Mouse (Mus musculus) Patski (cell line): ENCODE measurements around the gene Acp7. TPM values are rescaled to one million over a fixed set of nuclear protein-coding genes. Genes with fewer than 3 reads are reported as not detected.

ENCODE experiments used
- ATAC-seq: fragments of 100-300 bp; one replicate; pipeline ENCODE4 v1.8.0; 2021
- CTCF ChIA-PET: fragments of 350-600 bp; sonication (Branson Sonifier 250); formaldehyde crosslinking; loops from one replicate; lab custom pipeline; 2022; ENCODE audit warnings: inconsistent platforms; lab: Charles Lee
- POLR2A ChIA-PET: fragments of 350-600 bp; sonication (Branson Sonifier 250); formaldehyde crosslinking; loops from one replicate; lab custom pipeline; 2022; ENCODE audit warnings: antibody characterized with exemption, inconsistent platforms; lab: Charles Lee
- DNase-seq: peaks from one replicate; pipeline ENCODE4 v3.0.0-alpha.2; 2011; ENCODE audit warnings: low read depth, low spot score
- H3K27me3 ChIP-seq: fragments of 371-371 bp; one replicate; pipeline ENCODE4 v1.5.1; 2021
- CTCF ChIP-seq: fragments of 100-300 bp; IDR thresholded peaks from one replicate; pipeline ENCODE4 v1.5.1; 2021
- in situ Hi-C: fragments of 300-500 bp; cut with MboI; formaldehyde crosslinking; loops from 3 replicates; pipeline ENCODE4 v1.11.1; 2018; ENCODE audit warnings: low pct_unique_long_range_greater_than_20kb, mixed read lengths
- polyA plus RNA-seq: library from polyadenylated mRNA; unstranded; gene quantifications from one replicate; pipeline ENCODE4 v1.2.3, GENCODE M21; 2021

Acp7 gene
- polyA plus RNA-seq, 1 experiment from 2014 or later, result not detected

DNA sequence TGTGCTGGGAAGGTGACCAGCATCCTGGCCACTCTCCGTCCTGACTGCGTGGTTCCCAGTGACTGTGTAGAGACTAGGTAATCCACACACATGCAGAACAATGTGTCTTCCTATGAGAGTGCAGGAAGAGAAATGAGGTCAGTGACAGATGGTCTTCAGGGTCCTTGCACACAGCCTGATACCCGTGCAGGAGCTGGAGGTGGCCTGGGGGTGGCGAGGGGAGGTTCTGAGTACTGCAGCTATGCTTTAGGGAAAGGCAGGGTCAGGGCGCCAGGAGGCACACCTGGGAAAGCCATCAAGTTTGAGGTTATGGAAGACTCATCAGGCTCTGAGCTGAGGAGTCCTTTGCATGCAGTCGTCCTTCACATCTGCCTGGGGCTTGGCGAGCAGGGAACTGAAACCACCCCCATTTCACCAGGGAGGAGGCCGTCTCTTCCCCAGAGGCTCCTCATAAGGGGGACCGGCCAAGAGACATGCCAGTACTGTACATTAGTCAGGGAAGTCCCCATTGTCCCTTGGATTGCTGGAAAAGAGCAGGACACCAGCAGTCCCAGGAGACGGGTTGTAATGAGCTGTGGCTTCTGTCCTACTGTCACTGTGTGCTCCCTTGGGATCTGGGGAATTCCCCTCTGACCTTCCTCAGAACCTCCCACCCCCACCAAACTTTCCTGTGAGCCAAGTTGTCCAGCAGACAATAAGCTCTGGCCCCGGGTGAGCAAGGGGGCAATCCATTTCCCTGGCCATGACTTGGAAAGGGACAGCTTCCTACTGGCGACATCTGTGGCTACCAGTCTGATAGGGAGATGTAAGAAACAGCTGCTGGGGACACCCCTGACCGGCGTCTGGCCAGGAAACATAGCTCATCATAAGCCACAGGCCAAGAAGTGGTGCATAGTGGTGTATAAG lies 37.7 kb downstream of the Acp7 start:
- DNase-seq, result no peak
- in situ Hi-C loops, result loop anchor here (5.0 kb wide), 1 partner anchor 221 kb away; the partner anchor contains the start of gene Plekhg2
- no peak for TF ChIP-seq CTCF
- H3K27me3 ChIP-seq, result no peaks in the 10 kb centered on the region
- ATAC-seq, result no peak
- ChIA-PET CTCF (interaction anchor here (1.1 to 1.7 kb wide), 4 partner anchors 9 to 25 kb away, joined by 3 to 7 read pairs (median 4); no protein-coding TSS in a partner anchor), POLR2A (interaction anchor here (0.6 to 1.2 kb wide), 2 partner anchors 15 to 1033 kb away, joined by 3 to 4 read pairs; no protein-coding TSS in a partner anchor)

DNA sequence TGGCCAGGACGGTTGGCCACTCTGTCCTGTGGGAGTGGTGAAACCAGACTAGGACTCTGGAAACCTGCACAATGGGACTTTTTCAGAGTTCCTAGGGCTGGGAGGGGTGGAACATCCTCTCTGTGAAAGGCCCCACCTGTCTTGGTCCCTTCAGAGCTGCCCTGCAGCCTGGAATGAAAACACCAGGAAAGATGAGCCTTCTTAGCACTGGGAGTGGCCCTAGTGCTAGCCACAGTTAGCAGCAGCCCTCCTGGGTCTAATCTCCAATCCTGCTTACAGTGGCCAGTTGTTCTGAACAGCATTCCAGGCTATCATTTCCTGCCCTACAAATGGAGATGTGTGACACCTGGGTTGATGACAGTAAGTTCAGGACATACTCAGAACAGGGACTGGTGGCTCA lies 39.3 kb downstream of the Acp7 start:
- no peak for TF ChIP-seq CTCF
- no peaks in the 10 kb centered on the region for H3K27me3 ChIP-seq
- in situ Hi-C loops, result loop anchor here (5.0 kb wide), 1 partner anchor 220 kb away; the partner anchor contains the start of gene Plekhg2
- DNase-seq (no peak), ATAC-seq (no peak)
- ChIA-PET POLR2A (no interaction called here), CTCF (interaction anchor here (0.9 kb wide), 1 partner anchor 9 kb away, joined by 3 read pairs; no protein-coding TSS in a partner anchor)

DNA sequence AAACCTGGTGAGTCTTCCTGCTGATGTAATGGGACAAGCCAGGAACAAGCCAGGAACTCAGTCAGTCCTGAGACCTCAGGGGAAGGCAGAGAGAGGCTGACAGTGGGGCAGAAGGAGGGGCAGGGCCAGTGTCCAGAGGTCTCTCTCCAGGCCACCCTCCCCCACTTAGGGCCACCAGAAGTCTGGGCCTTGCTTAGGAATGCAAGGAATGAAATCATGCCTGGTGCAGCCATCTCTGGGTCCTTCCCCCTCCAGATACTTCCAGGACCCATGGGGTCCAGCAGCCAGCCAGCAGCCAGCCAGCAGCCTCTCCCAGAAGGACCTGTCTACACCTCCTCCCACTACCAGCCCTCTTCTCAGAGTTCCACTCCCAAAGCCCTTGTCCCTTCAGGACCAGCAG lies 43.5 kb downstream of the Acp7 start:
- no peak for TF ChIP-seq CTCF
- in situ Hi-C loops, result no loop called here
- DNase-seq (no peak), ATAC-seq (peak; percentile 81)
- ChIA-PET POLR2A (interaction anchor here (0.6 to 1.9 kb wide), 2 partner anchors 8 to 1138 kb away, joined by 3 to 8 read pairs; no protein-coding TSS in a partner anchor), CTCF (no interaction called here)
- H3K27me3 ChIP-seq, result no peaks in the 10 kb centered on the region

DNA sequence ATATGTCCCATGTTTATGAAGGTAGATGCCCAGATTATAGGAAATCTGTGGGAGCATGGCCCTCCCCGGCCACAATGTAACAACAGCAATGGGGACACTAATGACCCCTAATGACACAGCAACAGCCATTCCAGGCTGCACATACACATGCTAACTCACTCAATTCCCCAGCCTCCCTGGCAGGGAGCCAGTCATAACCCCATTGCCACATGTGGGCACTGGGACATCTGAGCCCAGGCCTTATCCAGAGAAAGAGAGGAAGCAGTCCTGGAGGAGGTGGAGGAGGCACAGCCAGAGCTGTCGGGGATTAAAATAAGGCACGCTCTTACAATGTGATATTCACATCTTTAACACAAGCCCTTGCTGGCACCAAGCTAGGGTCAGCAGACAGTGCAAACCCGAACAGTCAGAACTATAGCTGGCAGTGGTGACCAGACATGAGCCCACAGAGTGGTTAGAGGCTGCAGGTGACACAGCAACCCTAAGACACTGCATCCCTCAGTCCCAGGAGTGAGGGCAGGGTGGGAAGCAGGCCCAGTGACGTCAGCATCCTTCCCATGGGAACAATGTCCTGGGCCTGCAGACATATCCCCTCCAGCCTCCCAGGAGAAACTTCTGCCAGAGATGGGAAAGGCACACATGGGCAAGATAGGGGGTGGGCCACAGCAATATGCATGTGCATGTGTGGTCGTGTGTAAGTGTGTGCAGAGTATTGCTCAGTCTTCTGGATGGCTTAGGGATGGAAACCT lies 44.3 kb downstream of the Acp7 start:
- CTCF ChIA-PET, result no interaction called here
- H3K27me3 ChIP-seq, result no peaks in the 10 kb centered on the region
- ATAC-seq (no peak), DNase-seq (no peak)
- in situ Hi-C loops, result no loop called here
- POLR2A ChIA-PET, result interaction anchor here (0.7 to 1.9 kb wide), 3 partner anchors 9 to 26 kb away, joined by 3 to 8 read pairs (median 4); no protein-coding TSS in a partner anchor
- no peak for TF ChIP-seq CTCF

DNA sequence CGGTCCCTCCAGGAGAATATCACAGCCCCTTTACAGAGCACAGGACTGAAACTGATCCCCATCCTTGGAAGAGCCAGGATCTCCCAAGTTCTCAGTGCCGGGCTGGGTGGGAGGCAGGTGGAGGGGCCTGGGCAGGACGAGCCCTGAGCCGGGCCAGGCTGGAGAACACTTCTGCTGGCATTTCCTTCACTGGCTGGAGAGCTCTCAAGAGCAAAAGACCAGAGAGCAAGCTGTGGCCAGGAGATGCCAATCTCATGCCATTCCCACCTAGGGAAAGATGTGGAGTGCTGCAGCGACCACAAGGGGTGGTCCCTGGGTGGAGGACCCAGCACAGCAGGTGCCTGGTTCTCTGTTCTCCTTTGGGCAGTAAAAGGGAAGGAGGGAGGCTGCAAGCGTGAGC lies 46.1 kb downstream of the Acp7 start:
- ATAC-seq (no peak), DNase-seq (no peak)
- TF ChIP-seq CTCF, result no peak
- no peaks in the 10 kb centered on the region for H3K27me3 ChIP-seq
- ChIA-PET POLR2A (no interaction called here), CTCF (interaction anchor here (0.8 to 1.5 kb wide), 4 partner anchors 9 to 16 kb away, joined by 3 to 6 read pairs (median 4); no protein-coding TSS in a partner anchor)
- in situ Hi-C loops, result no loop called here

DNA sequence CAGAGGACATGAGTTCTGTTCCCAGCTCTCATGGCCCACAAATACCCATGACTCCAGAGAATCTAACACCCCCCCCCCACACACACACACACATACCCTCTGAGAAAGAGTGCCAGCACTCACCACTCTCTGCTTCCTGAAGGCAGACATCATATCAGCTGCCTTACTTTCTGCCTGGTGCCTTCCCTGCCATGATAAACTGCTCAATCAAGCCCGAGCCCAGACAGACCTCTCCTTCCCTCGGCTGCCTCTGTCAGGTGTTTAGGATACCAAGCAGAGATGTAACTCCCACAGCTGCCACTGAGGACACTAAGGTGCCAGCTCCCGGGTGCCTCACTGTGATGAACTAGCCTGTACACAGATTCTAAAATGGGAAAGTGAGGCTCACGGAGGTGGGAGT lies 46.7 kb downstream of the Acp7 start:
- no peak for DNase-seq
- TF ChIP-seq CTCF, result no peak
- in situ Hi-C loops, result no loop called here
- ATAC-seq, result no peak
- ChIA-PET CTCF (interaction anchor here (0.8 to 1.5 kb wide), 4 partner anchors 9 to 16 kb away, joined by 3 to 6 read pairs (median 4); no protein-coding TSS in a partner anchor), POLR2A (interaction anchor here (0.6 kb wide), 1 partner anchor 197 kb away, joined by 3 read pairs; no protein-coding TSS in a partner anchor)
- no peaks in the 10 kb centered on the region for H3K27me3 ChIP-seq

DNA sequence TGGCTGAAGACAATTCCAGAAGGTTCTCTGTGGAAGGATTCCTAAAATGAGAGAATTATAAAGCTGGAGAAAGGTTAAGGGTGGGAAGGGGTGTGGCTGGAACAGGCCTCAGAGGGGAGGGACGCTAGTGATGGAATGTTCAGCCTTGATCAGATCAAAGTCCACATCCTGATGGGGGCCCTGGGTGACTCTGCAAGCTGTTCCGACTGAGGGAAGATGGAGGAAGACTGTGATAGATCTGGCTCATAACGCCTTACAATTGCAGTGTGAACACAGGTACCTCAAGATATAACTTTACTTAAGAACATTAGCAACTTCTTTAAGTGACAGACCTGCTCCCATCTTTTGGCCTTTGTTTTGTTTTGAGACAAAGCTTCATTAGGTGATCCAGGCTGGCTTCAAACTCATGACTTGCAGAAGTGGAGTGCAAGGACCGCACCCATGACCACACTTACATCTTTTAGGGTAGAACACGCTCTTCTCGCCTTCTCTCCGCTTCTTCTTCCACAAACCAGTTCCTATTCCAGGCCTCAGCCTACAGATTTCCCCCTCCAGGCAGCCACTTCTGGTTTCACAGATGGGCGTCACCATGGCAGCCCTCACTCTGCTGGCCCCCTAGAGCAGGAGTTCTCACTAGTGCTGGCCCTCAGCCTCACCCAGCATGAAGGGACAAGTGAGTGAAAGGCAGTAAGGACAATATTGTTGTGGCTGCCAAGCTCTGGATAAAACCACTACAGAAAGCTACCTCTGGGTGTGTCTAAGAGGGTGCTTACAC lies 47.4 kb downstream of the Acp7 start:
- CTCF ChIA-PET, result interaction anchor here (0.8 to 1.5 kb wide), 4 partner anchors 8 to 17 kb away, joined by 3 to 6 read pairs (median 4); no protein-coding TSS in a partner anchor
- no peak for DNase-seq
- TF ChIP-seq CTCF, result no peak
- in situ Hi-C loops, result no loop called here
- ATAC-seq, result no peak
- POLR2A ChIA-PET, result interaction anchor here (0.6 kb wide), 1 partner anchor 196 kb away, joined by 3 read pairs; no protein-coding TSS in a partner anchor
- H3K27me3 ChIP-seq, result no peaks in the 10 kb centered on the region

DNA sequence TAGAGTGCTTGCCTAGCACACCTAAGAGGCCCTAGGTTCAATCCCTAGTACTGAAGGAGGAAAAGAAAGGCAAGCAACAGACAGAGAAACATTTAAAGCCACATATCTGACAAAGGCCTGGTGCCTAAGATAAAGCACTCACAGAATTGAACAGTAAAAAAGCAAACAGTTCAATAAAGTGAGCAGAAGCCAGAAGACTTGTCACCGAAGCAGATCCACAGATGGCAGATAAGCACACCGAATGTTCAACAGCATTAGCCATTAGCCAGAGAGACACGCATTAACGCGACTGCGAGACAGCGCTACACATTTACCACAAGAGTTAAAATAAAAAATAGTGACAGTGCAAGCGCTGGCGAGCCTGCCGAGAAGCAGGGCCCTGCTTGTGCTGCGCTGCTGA lies 48.3 kb downstream of the Acp7 start:
- ATAC-seq, result no peak
- POLR2A ChIA-PET, result no interaction called here
- in situ Hi-C loops, result no loop called here
- no peaks in the 10 kb centered on the region for H3K27me3 ChIP-seq
- CTCF ChIA-PET, result no interaction called here
- TF ChIP-seq CTCF, result no peak
- no peak for DNase-seq

DNA sequence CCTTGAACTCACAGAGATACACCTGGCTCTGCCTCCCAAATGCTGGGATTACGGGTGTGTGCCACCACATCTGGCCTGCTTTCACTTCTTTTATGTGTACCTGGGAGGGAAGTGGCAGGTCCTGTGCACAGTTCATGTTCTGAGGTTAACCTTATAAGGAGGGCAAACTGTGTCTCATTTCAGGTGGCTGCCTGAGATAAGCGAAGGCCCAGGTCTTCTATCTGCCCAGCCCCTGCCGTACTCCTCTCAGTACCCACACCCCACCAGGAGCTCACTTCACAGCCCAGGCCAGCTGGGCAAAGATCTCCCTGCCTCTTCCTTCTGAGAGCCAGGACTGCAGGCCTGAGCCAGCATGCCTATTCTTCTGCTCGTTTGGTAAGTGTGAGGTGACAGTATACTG lies 49.4 kb downstream of the Acp7 start:
- no peak for ATAC-seq
- H3K27me3 ChIP-seq, result no peaks in the 10 kb centered on the region
- in situ Hi-C loops, result no loop called here
- CTCF ChIA-PET, result no interaction called here
- no peak for TF ChIP-seq CTCF
- POLR2A ChIA-PET, result no interaction called here
- no peak for DNase-seq

DNA sequence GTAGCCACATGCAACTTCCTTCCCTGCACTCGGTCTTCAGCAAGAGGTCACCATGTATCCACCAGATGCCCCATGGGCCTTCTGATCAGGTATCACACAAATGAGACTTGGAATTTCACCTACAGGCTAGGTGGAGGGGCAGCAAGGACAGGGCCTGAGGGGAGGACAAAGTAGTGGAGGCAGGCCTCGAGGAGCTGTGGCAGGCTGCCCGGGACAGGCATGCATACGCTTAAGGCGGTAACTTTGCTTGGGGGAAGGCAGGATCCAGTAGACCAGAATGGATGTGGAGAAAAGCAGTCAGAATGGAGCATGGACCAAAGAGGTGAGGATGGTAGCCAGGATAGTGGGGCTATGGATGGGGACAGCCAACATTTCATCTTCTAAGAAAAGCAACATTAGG lies 51.3 kb downstream of the Acp7 start:
- no peak for TF ChIP-seq CTCF
- ATAC-seq (no peak), DNase-seq (no peak)
- H3K27me3 ChIP-seq, result no peaks in the 10 kb centered on the region
- in situ Hi-C loops, result no loop called here
- POLR2A ChIA-PET, result no interaction called here
- CTCF ChIA-PET, result interaction anchor here (1.1 to 1.4 kb wide), 2 partner anchors 11 to 14 kb away, joined by 3 to 4 read pairs; no protein-coding TSS in a partner anchor
